Comparison of ENCODE assay signal across 8 mouse cellular contexts in genomic region chr2:53192386-53192785, GRCm38 (mm10). TPM values are rescaled to one million over a fixed set of nuclear protein-coding genes. Genes with fewer than 3 reads are reported as not detected.
DNase-seq lines count a peak whose midpoint lies in the region; ATAC-seq lines count a peak whose summit lies in the region.

No protein-coding gene starts in this region.

- WGBS in limb, embryonic 10.5 days = under 1% methylated on average over 20 of the region's 20 CpGs
- WGBS in stomach, embryonic 14.5 days = under 1% methylated on average over 20 of the region's 20 CpGs

- H3K36me3 ChIP-seq in limb, embryonic 10.5 days = peaks cover 64% of the 10 kb centered on the region
- H3K36me3 ChIP-seq in stomach, embryonic 14.5 days (ENCODE audit: control insufficient read depth, insufficient read depth, low read length) = peaks cover 16% of the 10 kb centered on the region

- peaks cover 8% of the 10 kb centered on the region for H3K4me1 ChIP-seq in limb, embryonic 10.5 days
- H3K4me1 ChIP-seq in stomach, embryonic 14.5 days (ENCODE audit: control insufficient read depth, insufficient read depth, low read length) = peaks cover 5% of the 10 kb centered on the region

- H3K27ac ChIP-seq in limb, embryonic 10.5 days = peak overlapping the region; percentile 98
- peak overlapping the region; percentile 92 for H3K27ac ChIP-seq in stomach, embryonic 14.5 days (ENCODE audit: low read length)

- ATAC-seq in frontal cortex, adult (ENCODE audit: low TSS enrichment) = peak; percentile 9
- no peak for ATAC-seq in stomach, embryonic 14.5 days (ENCODE audit: insufficient number of reproducible peaks, insufficient read depth, low FRiP score, low read depth)

- H3K27me3 ChIP-seq in limb, embryonic 10.5 days (ENCODE audit: low read depth, poor library complexity, severe bottlenecking) = no peaks in the 10 kb centered on the region
- no peaks in the 10 kb centered on the region for H3K27me3 ChIP-seq in stomach, embryonic 14.5 days (ENCODE audit: control insufficient read depth, insufficient read depth, low read length)

- no peaks in the 10 kb centered on the region for H3K9me3 ChIP-seq in limb, embryonic 10.5 days (replicated peaks)
- H3K9me3 ChIP-seq in stomach, embryonic 14.5 days (ENCODE audit: control insufficient read depth, low read depth, low read length) = no peaks in the 10 kb centered on the region

- H3K4me3 ChIP-seq in limb, embryonic 10.5 days = peak overlapping the region; percentile 91
- peak overlapping the region; percentile 90 for H3K4me3 ChIP-seq in stomach, embryonic 14.5 days (ENCODE audit: low read depth, low read length)

- no peak for DNase-seq in frontal cortex, adult 2 months (ENCODE audit: extremely low spot score in 1 of 2, low spot score in 1 of 2)
- peak; percentile 69 for DNase-seq in 3T3-L1 (ENCODE audit: low read depth, low spot score)
- peak; percentile 32 for DNase-seq in embryo, embryonic 11.5 days (ENCODE audit: low read depth, low spot score)
- no peak for DNase-seq in limb, embryonic 10.5 days (ENCODE audit: low spot score)
- DNase-seq in urinary bladder, adult 2 months (ENCODE audit: low spot score) = no peak
- no peak for DNase-seq in kidney, adult 18-20 months

- peak overlapping the region; percentile 70 for H3K4me2 ChIP-seq in stomach, embryonic 14.5 days (replicated peaks; ENCODE audit: low read depth, low read length)

- H3K9ac ChIP-seq in stomach, embryonic 14.5 days (replicated peaks; ENCODE audit: low read depth, low read length) = peak overlapping the region; percentile 83

RNA-seq across cellular contexts. Expression of gene Arl6ip6, which starts 0.9 kb away (rescaled TPM):
- 14.5 and 15.5 TPM in 2 replicates for polyA plus RNA-seq in frontal cortex, adult 2 months (2012; rRNA removed)
- polyA plus RNA-seq in limb, embryonic 10.5 days (2016; fragmentation: Nextera tagmentation; extraction: Ambion mirVana) = 61.3 and 67.8 TPM in 2 replicates
- 46.2 and 48.3 TPM in 2 replicates for polyA plus RNA-seq in stomach, embryonic 14.5 days (2014; fragmentation: Nextera tagmentation; extraction: Ambion mirVana)
- polyA plus RNA-seq in urinary bladder, adult 2 months (2012; rRNA removed) = 17.9 and 18.8 TPM in 2 replicates

RNA-seq across cellular contexts. Expression of gene Prpf40a, which starts 1.3 kb away (rescaled TPM):
- 22.1 and 23.8 TPM in 2 replicates for polyA plus RNA-seq in frontal cortex, adult 2 months (2012; rRNA removed)
- polyA plus RNA-seq in limb, embryonic 10.5 days (2016; fragmentation: Nextera tagmentation; extraction: Ambion mirVana) = 192 and 196 TPM in 2 replicates
- 176 and 185 TPM in 2 replicates for polyA plus RNA-seq in stomach, embryonic 14.5 days (2014; fragmentation: Nextera tagmentation; extraction: Ambion mirVana)
- 20.3 and 24.2 TPM in 2 replicates for polyA plus RNA-seq in urinary bladder, adult 2 months (2012; rRNA removed)

Comparison
In these comparisons a context has a peak if more than half of its experiments do, and no peak if none do; other contexts are left out.
1. DNase-seq: peak in 3T3-L1 (single experiment) and embryo, embryonic 11.5 days (single experiment); none in frontal cortex, adult 2 months (0 of 2), limb, embryonic 10.5 days (single experiment), urinary bladder, adult 2 months (single experiment) and kidney, adult 18-20 months (single experiment).